Comparison of ENCODE assay signal across 10 mouse cellular contexts in the genomic region with DNA sequence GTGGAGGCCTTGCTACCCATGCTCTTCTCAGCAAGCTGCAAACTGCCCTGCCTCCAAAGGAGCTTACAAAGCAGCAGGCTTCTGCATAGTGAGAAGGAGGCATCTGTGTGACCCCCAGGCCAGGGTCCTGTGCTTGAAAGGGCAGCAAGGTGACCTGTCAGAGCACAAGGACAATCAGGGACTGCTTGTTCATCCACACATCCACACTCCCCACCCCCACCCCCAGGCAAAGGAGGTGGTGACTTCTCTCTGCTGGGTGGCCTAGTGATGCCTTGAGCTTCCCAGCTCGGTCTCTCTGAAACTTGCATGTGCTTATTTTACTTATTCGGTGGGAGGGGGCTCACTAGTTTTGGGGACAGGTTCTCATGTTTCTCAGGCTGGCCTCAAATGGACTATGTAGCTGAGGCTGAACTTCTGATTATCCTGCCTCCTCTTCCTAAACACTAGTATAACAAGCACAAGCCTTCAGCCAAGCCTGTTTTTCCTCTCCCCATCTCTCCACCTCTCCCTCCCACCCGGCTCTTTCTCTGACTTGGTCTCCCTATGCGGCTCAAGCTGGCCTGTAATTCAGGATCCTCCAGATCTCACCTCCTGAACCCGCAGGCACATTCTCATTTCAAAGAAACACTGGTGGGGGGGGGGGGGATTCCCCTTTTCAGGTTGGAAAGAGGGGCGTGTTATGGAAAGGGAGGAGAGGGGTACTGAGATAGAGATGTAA. TPM values are rescaled to one million over a fixed set of nuclear protein-coding genes. Genes with fewer than 3 reads are reported as not detected.
DNase-seq lines count a peak whose midpoint lies in the region; ATAC-seq and TF ChIP-seq lines count a peak whose summit lies in the region.
"Had no signal": no experiment of that assay in that cellular context is flagged by ENCODE, and none has a peak within 500 bp of the region (broad histone marks: within the 10 kb centered on the region; RNA-seq: fewer than 3 reads in every experiment).

No protein-coding gene starts in this region.

- H3K79me2 ChIP-seq in myocyte (ENCODE audit: control insufficient read depth, insufficient read depth), result no peaks in the 10 kb centered on the region

- no peak for TF ChIP-seq EP300 in heart, postnatal 0 days (IDR thresholded peaks at IDR 0.05; ENCODE audit: low read depth)

- 14% methylated on average over 6 of the region's 6 CpGs for WGBS in heart, embryonic 11.5 days (ENCODE audit: insufficient replicate concordance)
- 25% methylated on average over 6 of the region's 6 CpGs for WGBS in heart, postnatal 0 days

- no peak overlapping the region; the same call in 1 of the 2 replicates for H3K4me2 ChIP-seq in heart, embryonic 11.5 days
- H3K4me2 ChIP-seq in heart, postnatal 0 days (ENCODE audit: low read depth, low read length), result no peak overlapping the region
- H3K4me2 ChIP-seq in myocyte (ENCODE audit: low read depth), result peak overlapping the region; percentile 98

- intact Hi-C loops in heart, postnatal 10 days (cut with DNase I), result no loop called here

- 0 out of 2 replicates have a peak overlapping the region, but pooled peaks have one; percentile 46 for H3K9ac ChIP-seq in heart, embryonic 11.5 days (ENCODE audit: low read depth, low read length)
- H3K9ac ChIP-seq in heart, postnatal 0 days (replicated peaks; ENCODE audit: low read depth, low read length), result no peak overlapping the region

- H3K36me3 ChIP-seq in heart, embryonic 11.5 days (ENCODE audit: control insufficient read depth, insufficient read depth, low read length), result no peaks in the 10 kb centered on the region
- no peaks in the 10 kb centered on the region for H3K36me3 ChIP-seq in heart, postnatal 0 days (replicated peaks; ENCODE audit: control insufficient read depth, insufficient read depth, low read length)
- H3K36me3 ChIP-seq in myocyte (ENCODE audit: control insufficient read depth, insufficient read depth), result no peaks in the 10 kb centered on the region
- H3K36me3 ChIP-seq: G1E had no signal

- H3ac ChIP-seq in myocyte (ENCODE audit: control insufficient read depth, insufficient read length), result no peak overlapping the region

- H3K4me3 ChIP-seq in heart, embryonic 11.5 days (ENCODE audit: low read depth, low read length), result no peak overlapping the region
- H3K4me3 ChIP-seq in heart, postnatal 0 days (ENCODE audit: low read depth, low read length), result no peak overlapping the region
- peak overlapping the region; percentile 2 for H3K4me3 ChIP-seq in myocyte

- no peak for DNase-seq in heart, postnatal 10 days
- DNase-seq in embryo, embryonic 10.5 days (ENCODE audit: low spot score), result peak; percentile 58
- DNase-seq in heart, postnatal 0 days (ENCODE audit: low spot score), result no peak
- DNase-seq in right cerebral cortex, adult 2 months (ENCODE audit: low spot score in 2 of 2), result no peak
- no peak for DNase-seq in thymus, postnatal 36 days
- DNase-seq in urinary bladder, adult 18-20 months (ENCODE audit: low spot score in 2 of 2), result no peak

- H3K27me3 ChIP-seq in heart, embryonic 11.5 days (ENCODE audit: control insufficient read depth, insufficient read depth, low read length), result no peaks in the 10 kb centered on the region
- no peaks in the 10 kb centered on the region for H3K27me3 ChIP-seq in heart, postnatal 0 days (ENCODE audit: control insufficient read depth, insufficient read depth, low read length)
- H3K27me3 ChIP-seq in myocyte (ENCODE audit: control insufficient read depth, insufficient read depth, insufficient read length), result no peaks in the 10 kb centered on the region

- no peaks in the 10 kb centered on the region for H3K9me3 ChIP-seq in heart, embryonic 11.5 days (replicated peaks; ENCODE audit: control insufficient read depth, low read length)
- no peaks in the 10 kb centered on the region for H3K9me3 ChIP-seq in heart, postnatal 0 days (replicated peaks; ENCODE audit: control insufficient read depth, low read length)
- H3K9me3 ChIP-seq: G1E had no signal

- TF ChIP-seq CTCF in heart, postnatal 0 days (IDR thresholded peaks at IDR 0.05; ENCODE audit: low read depth), result no peak

- H3K27ac ChIP-seq in heart, embryonic 11.5 days (ENCODE audit: low read depth, low read length), result no peak overlapping the region
- H3K27ac ChIP-seq in heart, postnatal 0 days (ENCODE audit: low read depth), result 0 out of 2 replicates have a peak overlapping the region, but pooled peaks have one; percentile 86
- H3K27ac ChIP-seq: macrophage had no signal

- peaks cover 13% of the 10 kb centered on the region for H3K4me1 ChIP-seq in heart, embryonic 11.5 days (ENCODE audit: control insufficient read depth, insufficient read depth, low read length)
- peaks cover 5% of the 10 kb centered on the region; the same call in 1 of the 2 replicates for H3K4me1 ChIP-seq in heart, postnatal 0 days (ENCODE audit: control insufficient read depth, insufficient read depth)

- ATAC-seq in heart, embryonic 11.5 days (replicated peaks; ENCODE audit: insufficient number of reproducible peaks, low FRiP score, low TSS enrichment), result no peak
- no peak for ATAC-seq in heart, postnatal 0 days (ENCODE audit: insufficient read depth, low read depth)

- no peak for TF ChIP-seq POLR2A in myocyte (IDR thresholded peaks at IDR 0.05; ENCODE audit: insufficient read length, low read depth)

TF ChIP-seq in myocyte, 11 proteins besides CTCF, POLR2A, EP300 and RAD21:
- TF ChIP-seq SRF (IDR thresholded peaks at IDR 0.05; ENCODE audit: control insufficient read depth, insufficient read length, low read depth) (no peak), MAX (IDR thresholded peaks at IDR 0.05; ENCODE audit: low read depth) (no peak), MYOG (IDR thresholded peaks at IDR 0.05; ENCODE audit: control insufficient read depth in 1 of 3, insufficient read depth in 1 of 3, insufficient read length in 2 of 3, low read depth in 2 of 3) (no peak), TCF3 (IDR thresholded peaks at IDR 0.05; ENCODE audit: insufficient read length, low read depth) (no peak), USF1 (IDR thresholded peaks at IDR 0.05; ENCODE audit: low read depth) (no peak), POLR2AphosphoS2 (IDR thresholded peaks at IDR 0.05; ENCODE audit: insufficient read length, low read depth) (no peak), TCF12 (IDR thresholded peaks at IDR 0.05; ENCODE audit: insufficient read depth, poor library complexity, severe bottlenecking) (no peak), MYOD1 (IDR thresholded peaks at IDR 0.05; ENCODE audit: control insufficient read depth in 1 of 3, insufficient read length in 2 of 3, low read depth in 2 of 3) (no peak), E2F4 (IDR thresholded peaks at IDR 0.05; ENCODE audit: insufficient read depth) (no peak), CEBPB (IDR thresholded peaks at IDR 0.05; ENCODE audit: insufficient read depth, poor library complexity, severe bottlenecking) (no peak), REST (IDR thresholded peaks at IDR 0.05; ENCODE audit: insufficient read depth, insufficient read length) (no peak)

RNA-seq across cellular contexts. Expression of a gene that starts 56.4 kb away (rescaled TPM):
- 6.2 and 8.3 TPM in 2 replicates for polyA plus RNA-seq in heart, embryonic 11.5 days (2014; fragmentation: Nextera tagmentation; extraction: Ambion mirVana)
- total RNA-seq in heart, postnatal 10 days (2021), result 10 to 100 TPM; 11.3 to 11.6 TPM
- 8.7 and 12.3 TPM in 2 replicates for total RNA-seq in heart, postnatal 0 days (2014; rRNA removed; ENCODE audit: low replicate concordance)
- polyA plus RNA-seq in heart, postnatal 0 days (2015; fragmentation: Nextera tagmentation; extraction: Ambion mirVana), result 3.8 and 5.5 TPM in 2 replicates
- 112 TPM for polyA plus RNA-seq in myocyte (2012; fragmentation: generic; extraction: Trizol)
- polyA plus RNA-seq: G1E had no signal

RNA-seq across cellular contexts. Expression of a gene that starts 60.0 kb away (rescaled TPM):
- polyA plus RNA-seq in heart, embryonic 11.5 days (2014; fragmentation: Nextera tagmentation; extraction: Ambion mirVana), result 0.73 and 1.0 TPM in 2 replicates
- total RNA-seq in heart, postnatal 10 days (2021), result 1 to 10 TPM; 2.2 to 4.1 TPM
- not detected in 2 replicates for total RNA-seq in heart, postnatal 0 days (2014; rRNA removed; ENCODE audit: low replicate concordance)
- polyA plus RNA-seq in heart, postnatal 0 days (2015; fragmentation: Nextera tagmentation; extraction: Ambion mirVana), result 0.32 and 0.34 TPM in 2 replicates
- 11.4 TPM for polyA plus RNA-seq in myocyte (2012; fragmentation: generic; extraction: Trizol)
- polyA plus RNA-seq: G1E, macrophage had no signal

Comparison
In these comparisons a context has a peak if more than half of its experiments do, and no peak if none do; other contexts are left out.
1. RNA of a gene that starts 56.4 kb away (polyA plus RNA-seq): 112 TPM in myocyte (single experiment); 6.2 to 8.3 TPM in heart, embryonic 11.5 days and 3.8 to 5.5 TPM in heart, postnatal 0 days; every median in the first group is over 10 times any median in the second.